Mouse (Mus musculus) kidney, adult 2 months (tissue): ENCODE data around the gene Kank4.

Experiments used
- CTCF ChIP-seq: fragments of 200-500 bp; conservative IDR thresholded peaks from 2 replicates; pipeline ENCODE4 v1.5.1; 2011; ENCODE audit warnings: low read depth, mild to moderate bottlenecking, control low read depth, low read length, moderate library complexity, mixed read lengths; ENCODE audit not compliant: insufficient read depth, insufficient read length
- POLR2A ChIP-seq: fragments of 200-500 bp; IDR thresholded peaks from one replicate; pipeline ENCODE4 v1.6.1; 2011; ENCODE audit warnings: low read depth, low read length, control low read depth

DNA sequence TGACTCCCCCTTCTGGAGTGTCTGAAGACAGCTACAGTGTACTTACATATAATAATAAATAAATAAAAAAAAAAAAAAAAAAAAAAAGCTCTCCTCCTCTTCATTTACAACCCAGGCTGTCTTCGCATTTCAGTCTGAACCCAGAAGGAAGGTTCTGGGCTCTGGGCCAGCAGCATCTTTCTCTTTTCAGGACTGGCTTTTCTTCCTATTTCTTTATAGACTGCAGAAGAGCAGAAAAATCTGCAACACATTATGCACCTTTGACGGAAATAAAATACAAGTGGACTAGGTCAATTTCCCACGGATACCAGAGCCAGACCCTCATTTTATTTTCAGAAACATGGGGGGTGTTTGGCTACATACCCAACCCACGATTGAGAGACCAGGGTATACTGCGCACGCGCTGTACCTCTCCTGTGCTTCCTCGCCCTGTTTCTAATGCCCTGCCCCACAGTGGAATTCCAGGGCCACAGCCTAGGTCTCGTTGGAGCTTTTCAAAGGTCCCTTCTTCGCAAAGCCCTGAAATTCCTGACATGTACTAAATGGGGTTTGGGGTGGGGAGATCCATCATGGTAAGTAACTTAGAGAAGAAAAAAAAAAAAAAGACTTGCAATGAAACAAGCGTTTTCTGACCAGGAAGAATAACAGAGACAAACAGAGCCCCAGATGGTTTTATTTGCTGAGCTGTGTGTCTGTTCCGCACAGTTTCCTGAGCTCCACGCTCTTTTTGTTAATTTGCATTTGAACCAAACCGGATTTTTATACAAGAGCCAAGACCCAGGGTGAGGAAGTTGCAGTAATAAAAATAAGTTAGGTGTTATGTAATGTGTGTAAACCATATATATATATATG, 48.3 kb upstream of the Kank4 start:
- no peak for TF ChIP-seq CTCF
- TF ChIP-seq POLR2A, result no peak
